Mouse (Mus musculus): ENCODE data around the gene Abcg1. TPM values are rescaled to one million over a fixed set of nuclear protein-coding genes. Genes with fewer than 3 reads are reported as not detected.

The Abcg1 gene
- polyA plus RNA-seq (2017; shearing (Covaris generic)): 10 to 100 TPM; 37.6 to 42.6 TPM

DNA sequence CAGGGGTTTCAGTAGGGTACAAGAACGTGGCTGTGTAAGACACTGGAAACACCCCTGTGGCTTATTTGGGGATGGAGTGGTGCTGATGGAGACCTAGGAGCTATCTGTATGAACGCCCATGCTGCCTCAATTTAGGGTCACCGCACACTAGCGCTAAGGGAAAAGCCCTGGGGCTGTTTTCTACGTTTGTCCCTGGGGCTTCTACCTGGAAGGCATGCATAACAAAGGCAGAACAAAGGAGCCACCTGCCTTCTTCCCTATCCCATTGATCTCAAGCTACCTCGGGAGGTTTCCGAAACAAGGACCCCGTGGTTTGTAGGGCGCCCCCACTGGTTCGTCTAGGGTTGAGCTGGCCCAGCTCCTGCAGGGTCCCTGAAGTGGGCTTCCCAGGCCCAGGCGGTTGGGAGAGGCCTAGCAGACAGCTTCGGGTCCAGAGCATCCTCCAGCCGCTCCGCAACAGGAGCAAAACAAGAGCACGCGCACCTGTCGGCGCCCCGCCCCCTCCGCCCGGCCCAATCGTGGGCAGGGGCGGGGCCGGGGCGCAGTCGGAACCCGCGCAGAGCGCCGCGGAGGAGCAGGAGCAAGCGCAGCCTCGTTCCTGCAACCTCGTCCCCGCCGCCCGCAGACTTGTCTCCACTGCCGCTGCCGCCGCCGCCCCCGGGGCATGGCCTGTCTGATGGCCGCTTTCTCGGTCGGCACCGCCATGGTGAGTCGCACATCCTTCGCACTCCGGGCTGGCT is at the start of gene Abcg1:
Abcg1 (plus strand) TSS at position 525 of the 740 bp plus-strand sequence.

GRCm38 (mm10) chr17:31129452-31129851 is 72.0 kb downstream of the Abcg1 start, which contains the start of gene Tff3:
Gene Tff3 (minus strand): TSS chr17:31129646.

GRCm38 (mm10) chr17:31144040-31145037 is 86.9 kb downstream of the Abcg1 start, which contains the start of gene Tff2:
Gene Tff2 (minus strand): TSS chr17:31144282.

DNA sequence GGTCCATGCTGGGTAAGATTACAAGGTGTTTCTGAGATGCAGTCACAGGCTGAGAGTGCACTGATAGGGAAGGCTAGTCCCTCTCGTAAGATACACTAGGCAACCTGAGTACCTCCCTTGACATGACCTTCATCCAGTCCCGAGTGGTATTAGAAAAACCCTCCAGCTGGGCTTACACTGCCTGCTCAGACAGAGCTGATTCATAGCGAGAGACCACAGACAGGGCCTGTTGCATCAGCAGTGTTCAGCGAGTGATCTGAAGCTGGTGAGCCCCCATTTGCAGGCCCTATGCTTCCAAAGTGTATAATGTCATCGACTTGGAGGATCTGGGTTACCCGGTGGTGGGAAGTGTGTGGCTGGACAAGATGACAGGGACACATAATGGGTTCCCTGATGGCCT is 107.7 kb downstream of the Abcg1 start, which contains the start of gene Tff1:
Tff1 (minus strand) TSS at position 151 of the 400 bp plus-strand sequence.

Other genes starting within 250 kb of the Abcg1 start
- 1 to 10 TPM in 1 of 2 experiments, under 1 TPM in 1; 0.41 to 3.1 TPM for gene Glp1r, start 155.9 kb upstream of the Abcg1 start, polyA plus RNA-seq (2017; shearing (Covaris generic))
- gene Umodl1, start 103.0 kb upstream of the Abcg1 start, polyA plus RNA-seq (2017; shearing (Covaris generic)): under 1 TPM in 1 of 2 experiments, not detected in 1; 0.18 TPM
- gene Tff3, start 72.0 kb downstream of the Abcg1 start, polyA plus RNA-seq (2017; shearing (Covaris generic)): not detected
- gene Tff2, start 86.6 kb downstream of the Abcg1 start, polyA plus RNA-seq (2017; shearing (Covaris generic)): not detected
- not detected for gene Tff1, start 107.6 kb downstream of the Abcg1 start, polyA plus RNA-seq (2017; shearing (Covaris generic))
- 1 to 10 TPM; 1.8 to 2.9 TPM for gene Tmprss3, start 141.3 kb downstream of the Abcg1 start, polyA plus RNA-seq (2017; shearing (Covaris generic))
- 100 to 1,000 TPM; 262 to 270 TPM for gene Ubash3a, start 150.2 kb downstream of the Abcg1 start, polyA plus RNA-seq (2017; shearing (Covaris generic))
- 1 to 10 TPM; 1.5 to 1.6 TPM for gene Rsph1, start 219.7 kb downstream of the Abcg1 start, polyA plus RNA-seq (2017; shearing (Covaris generic))
- 10 to 100 TPM; 42.3 to 67.1 TPM for gene Slc37a1, start 229.1 kb downstream of the Abcg1 start, polyA plus RNA-seq (2017; shearing (Covaris generic))